Mouse (Mus musculus): Measurements from ENCODE around the gene Ppm1l. TPM values are rescaled to one million over a fixed set of nuclear protein-coding genes. Genes with fewer than 3 reads are reported as not detected.
"Not testable (repeated sequence)": the region's sequence is repeated elsewhere in the genome, so short reads cannot be mapped to it uniquely, and the experiment has no call there.

Ppm1l gene
- polyA plus RNA-seq, 1 experiment from 2014 or later, result 10.9 TPM

DNA sequence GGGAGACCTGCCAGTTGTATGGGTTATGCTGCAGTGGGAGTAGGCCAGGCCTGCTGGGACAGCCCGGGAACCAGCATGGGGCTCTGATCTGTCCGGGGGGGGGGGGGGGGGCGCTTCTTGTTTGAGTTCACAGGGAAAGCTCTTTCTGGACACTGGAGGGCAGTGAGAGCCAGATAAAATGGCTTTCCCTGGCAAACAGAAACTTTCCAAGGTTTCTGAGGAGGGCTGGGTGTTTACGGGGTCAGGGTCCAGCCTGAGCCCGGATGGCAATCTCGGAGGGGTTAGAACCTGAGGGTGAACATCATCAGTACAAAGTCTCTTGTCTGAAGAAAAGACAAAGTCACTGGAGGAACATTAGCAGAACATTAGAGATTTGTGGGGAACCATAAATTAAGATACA is 246.7 kb downstream of the Ppm1l start:
- H3K4me2 ChIP-seq (ENCODE audit: low read length), result no peak overlapping the region
- no peaks in the 10 kb centered on the region for H3K27me3 ChIP-seq (ENCODE audit: control insufficient read depth, insufficient read depth, low read length)
- no peaks in the 10 kb centered on the region for H3K36me3 ChIP-seq (ENCODE audit: control insufficient read depth, insufficient read depth, low read length)
- H3K4me3 ChIP-seq (ENCODE audit: control insufficient read depth in 1 of 2, insufficient read depth in 1 of 2, low read depth in 1 of 2, low read length in 2 of 2), result no peak overlapping the region
- H3K9me3 ChIP-seq (ENCODE audit: control insufficient read depth, low read length), result no peaks in the 10 kb centered on the region
- H3K9ac ChIP-seq (ENCODE audit: low read length), result no peak overlapping the region
- 81% methylated on average over 6 of the region's 6 CpGs for WGBS
- H3K4me1 ChIP-seq (ENCODE audit: control insufficient read depth in 2 of 2, insufficient read depth in 2 of 2, low read length in 2 of 2), result peaks cover 8 to 16% of the 10 kb centered on the region in 2 experiments
- H3K27ac ChIP-seq (replicated peaks in 1 of 2; ENCODE audit: control insufficient read depth in 1 of 2, insufficient read depth in 1 of 2, low read depth in 2 of 2, low read length in 2 of 2), result no peak overlapping the region
- ATAC-seq (ENCODE audit: insufficient number of reproducible peaks, insufficient read depth, low FRiP score, low read depth), result no peak

GRCm38 (mm10) chr3:69565586-69565985 is 248.9 kb downstream of the Ppm1l start:
- not testable (repeated sequence) for H3K27ac ChIP-seq (replicated peaks in 1 of 2; ENCODE audit: control insufficient read depth in 1 of 2, insufficient read depth in 1 of 2, low read depth in 2 of 2, low read length in 2 of 2); ATAC-seq (ENCODE audit: insufficient number of reproducible peaks, insufficient read depth, low FRiP score, low read depth); H3K9ac ChIP-seq (ENCODE audit: low read length); H3K4me2 ChIP-seq (ENCODE audit: low read length); H3K36me3 ChIP-seq (ENCODE audit: control insufficient read depth, insufficient read depth, low read length); H3K27me3 ChIP-seq (ENCODE audit: control insufficient read depth, insufficient read depth, low read length); H3K9me3 ChIP-seq (ENCODE audit: control insufficient read depth, low read length); H3K4me1 ChIP-seq (ENCODE audit: control insufficient read depth in 2 of 2, insufficient read depth in 2 of 2, low read length in 2 of 2); H3K4me3 ChIP-seq (ENCODE audit: control insufficient read depth in 1 of 2, insufficient read depth in 1 of 2, low read depth in 1 of 2, low read length in 2 of 2)
- WGBS, result 84% methylated on average over 1 of the region's 1 CpGs

GRCm38 (mm10) chr3:69572561-69572960 is 255.9 kb downstream of the Ppm1l start:
- H3K4me2 ChIP-seq (ENCODE audit: low read length), result no peak overlapping the region
- no peaks in the 10 kb centered on the region for H3K4me1 ChIP-seq (ENCODE audit: control insufficient read depth in 2 of 2, insufficient read depth in 2 of 2, low read length in 2 of 2)
- no peaks in the 10 kb centered on the region for H3K27me3 ChIP-seq (ENCODE audit: control insufficient read depth, insufficient read depth, low read length)
- no peak overlapping the region for H3K27ac ChIP-seq (replicated peaks in 1 of 2; ENCODE audit: control insufficient read depth in 1 of 2, insufficient read depth in 1 of 2, low read depth in 2 of 2, low read length in 2 of 2)
- H3K9me3 ChIP-seq (ENCODE audit: control insufficient read depth, low read length), result no peaks in the 10 kb centered on the region
- no peak for ATAC-seq (ENCODE audit: insufficient number of reproducible peaks, insufficient read depth, low FRiP score, low read depth)
- no peak overlapping the region for H3K9ac ChIP-seq (ENCODE audit: low read length)
- no peak overlapping the region for H3K4me3 ChIP-seq (ENCODE audit: control insufficient read depth in 1 of 2, insufficient read depth in 1 of 2, low read depth in 1 of 2, low read length in 2 of 2)
- 92% methylated on average over 5 of the region's 5 CpGs for WGBS
- peaks cover 20% of the 10 kb centered on the region for H3K36me3 ChIP-seq (ENCODE audit: control insufficient read depth, insufficient read depth, low read length)

- 94% methylated on average over 11 of the region's 11 CpGs for WGBS
These were observed 258.9 kb downstream of the Ppm1l start for GRCm38 (mm10) chr3:69575577-69575976.

DNA sequence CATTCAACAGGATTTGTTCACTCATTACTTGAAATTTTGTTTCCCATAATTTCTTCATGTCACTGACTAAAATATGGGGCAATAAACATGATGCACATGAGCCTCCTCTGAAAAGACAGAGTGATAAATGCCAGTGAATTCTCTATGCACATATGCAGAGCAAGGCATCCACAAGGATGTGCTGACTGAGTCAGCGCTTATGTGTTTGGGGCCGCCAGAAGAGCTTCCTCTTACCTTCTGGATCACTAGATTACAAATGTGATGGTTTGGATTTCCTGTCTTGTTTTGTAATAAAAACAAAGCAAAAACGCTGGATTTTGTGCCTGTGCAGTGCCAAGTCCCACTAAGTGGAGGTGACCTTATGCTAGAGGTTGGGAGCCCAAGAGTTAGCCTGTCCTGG is 260.1 kb downstream of the Ppm1l start:
- Histone ChIP-seq H3K36me3 (ENCODE audit: control insufficient read depth, insufficient read depth, low read length) (peaks cover 26% of the 10 kb centered on the region), H3K9me3 (ENCODE audit: control insufficient read depth, low read length) (no peaks in the 10 kb centered on the region), H3K27ac (replicated peaks in 1 of 2; ENCODE audit: control insufficient read depth in 1 of 2, insufficient read depth in 1 of 2, low read depth in 2 of 2, low read length in 2 of 2) (no peak overlapping the region), H3K4me3 (ENCODE audit: control insufficient read depth in 1 of 2, insufficient read depth in 1 of 2, low read depth in 1 of 2, low read length in 2 of 2) (no peak overlapping the region), H3K4me2 (ENCODE audit: low read length) (no peak overlapping the region), H3K27me3 (ENCODE audit: control insufficient read depth, insufficient read depth, low read length) (no peaks in the 10 kb centered on the region), H3K4me1 (ENCODE audit: control insufficient read depth in 2 of 2, insufficient read depth in 2 of 2, low read length in 2 of 2) (no peaks in the 10 kb centered on the region), H3K9ac (ENCODE audit: low read length) (no peak overlapping the region)
- ATAC-seq (ENCODE audit: insufficient number of reproducible peaks, insufficient read depth, low FRiP score, low read depth), result no peak
- 65% methylated on average over 3 of the region's 3 CpGs for WGBS

More at GRCm38 (mm10) chr3:69575577-69575976, 258.9 kb downstream of the Ppm1l start:
- H3K27ac ChIP-seq (replicated peaks in 1 of 2; ENCODE audit: control insufficient read depth in 1 of 2, insufficient read depth in 1 of 2, low read depth in 2 of 2, low read length in 2 of 2), result no peak overlapping the region
- no peak for ATAC-seq (ENCODE audit: insufficient number of reproducible peaks, insufficient read depth, low FRiP score, low read depth)
- H3K27me3 ChIP-seq (ENCODE audit: control insufficient read depth, insufficient read depth, low read length), result no peaks in the 10 kb centered on the region
- H3K4me1 ChIP-seq (ENCODE audit: control insufficient read depth in 2 of 2, insufficient read depth in 2 of 2, low read length in 2 of 2), result no peaks in the 10 kb centered on the region
- no peak overlapping the region for H3K4me2 ChIP-seq (ENCODE audit: low read length)
- no peaks in the 10 kb centered on the region for H3K9me3 ChIP-seq (ENCODE audit: control insufficient read depth, low read length)
- no peak overlapping the region for H3K9ac ChIP-seq (ENCODE audit: low read length)
- H3K36me3 ChIP-seq (ENCODE audit: control insufficient read depth, insufficient read depth, low read length), result peaks cover 26% of the 10 kb centered on the region
- no peak overlapping the region for H3K4me3 ChIP-seq (ENCODE audit: control insufficient read depth in 1 of 2, insufficient read depth in 1 of 2, low read depth in 1 of 2, low read length in 2 of 2)

DNA sequence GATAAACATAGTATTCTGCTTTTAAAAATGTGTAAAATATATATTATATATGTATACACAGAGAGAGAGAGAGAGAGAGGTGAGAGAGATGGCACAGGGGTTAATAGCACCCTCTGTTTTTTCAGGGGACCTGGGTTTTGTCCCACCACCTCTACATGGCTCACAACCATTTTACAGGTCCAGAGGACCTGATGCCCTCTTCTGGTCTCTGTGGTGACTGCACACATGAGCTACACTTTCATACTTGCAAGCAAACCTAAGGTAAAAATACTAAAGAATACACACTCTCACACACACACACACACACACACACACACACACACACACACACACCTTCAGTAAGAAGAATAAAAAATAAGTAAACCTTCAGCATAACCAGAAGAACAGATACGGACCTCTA is 262.1 kb downstream of the Ppm1l start:
- H3K9ac ChIP-seq (ENCODE audit: low read length), result no peak overlapping the region
- H3K27ac ChIP-seq (replicated peaks in 1 of 2; ENCODE audit: control insufficient read depth in 1 of 2, insufficient read depth in 1 of 2, low read depth in 2 of 2, low read length in 2 of 2), result no peak overlapping the region
- ATAC-seq (ENCODE audit: insufficient number of reproducible peaks, insufficient read depth, low FRiP score, low read depth), result no peak
- H3K4me3 ChIP-seq (ENCODE audit: control insufficient read depth in 1 of 2, insufficient read depth in 1 of 2, low read depth in 1 of 2, low read length in 2 of 2), result no peak overlapping the region
- no peaks in the 10 kb centered on the region for H3K9me3 ChIP-seq (ENCODE audit: control insufficient read depth, low read length)
- no peak overlapping the region for H3K4me2 ChIP-seq (ENCODE audit: low read length)
- WGBS, result 97% methylated on average over 1 of the region's 1 CpGs
- H3K27me3 ChIP-seq (ENCODE audit: control insufficient read depth, insufficient read depth, low read length), result no peaks in the 10 kb centered on the region
- peaks cover 26% of the 10 kb centered on the region for H3K36me3 ChIP-seq (ENCODE audit: control insufficient read depth, insufficient read depth, low read length)
- no peaks in the 10 kb centered on the region for H3K4me1 ChIP-seq (ENCODE audit: control insufficient read depth in 2 of 2, insufficient read depth in 2 of 2, low read length in 2 of 2)

DNA sequence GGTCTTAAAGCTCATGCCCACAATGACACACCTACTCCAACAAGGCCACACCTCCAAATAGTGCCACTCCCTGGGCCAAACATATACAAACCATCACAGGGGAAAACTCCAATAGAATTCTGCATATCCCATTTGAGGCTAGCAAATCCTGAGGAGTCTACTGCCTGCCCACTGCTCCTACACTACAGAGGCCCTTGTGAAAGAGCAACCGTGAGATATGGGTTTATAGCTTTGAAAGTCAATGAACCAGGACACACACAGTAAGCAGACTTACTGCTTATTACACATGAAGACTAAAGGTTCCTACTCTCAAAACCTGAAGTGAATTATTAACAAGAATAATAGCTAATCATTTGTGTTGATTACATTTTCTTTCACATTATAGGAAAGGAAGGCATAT is 267.1 kb downstream of the Ppm1l start:
- H3K4me3 ChIP-seq (ENCODE audit: control insufficient read depth in 1 of 2, insufficient read depth in 1 of 2, low read depth in 1 of 2, low read length in 2 of 2), result no peak overlapping the region
- WGBS, result 79% methylated on average over 1 of the region's 1 CpGs
- no peaks in the 10 kb centered on the region for H3K9me3 ChIP-seq (ENCODE audit: control insufficient read depth, low read length)
- H3K27ac ChIP-seq (replicated peaks in 1 of 2; ENCODE audit: control insufficient read depth in 1 of 2, insufficient read depth in 1 of 2, low read depth in 2 of 2, low read length in 2 of 2), result no peak overlapping the region
- no peaks in the 10 kb centered on the region for H3K27me3 ChIP-seq (ENCODE audit: control insufficient read depth, insufficient read depth, low read length)
- H3K4me1 ChIP-seq (ENCODE audit: control insufficient read depth in 2 of 2, insufficient read depth in 2 of 2, low read length in 2 of 2), result peaks cover 5 to 7% of the 10 kb centered on the region in 2 experiments; a peak in 3 of 4 replicates
- no peak for ATAC-seq (ENCODE audit: insufficient number of reproducible peaks, insufficient read depth, low FRiP score, low read depth)
- no peak overlapping the region for H3K9ac ChIP-seq (ENCODE audit: low read length)
- no peak overlapping the region for H3K4me2 ChIP-seq (ENCODE audit: low read length)
- H3K36me3 ChIP-seq (ENCODE audit: control insufficient read depth, insufficient read depth, low read length), result 0 out of 2 replicates have a peak, but pooled peaks cover 3% of the 10 kb centered on the region

DNA sequence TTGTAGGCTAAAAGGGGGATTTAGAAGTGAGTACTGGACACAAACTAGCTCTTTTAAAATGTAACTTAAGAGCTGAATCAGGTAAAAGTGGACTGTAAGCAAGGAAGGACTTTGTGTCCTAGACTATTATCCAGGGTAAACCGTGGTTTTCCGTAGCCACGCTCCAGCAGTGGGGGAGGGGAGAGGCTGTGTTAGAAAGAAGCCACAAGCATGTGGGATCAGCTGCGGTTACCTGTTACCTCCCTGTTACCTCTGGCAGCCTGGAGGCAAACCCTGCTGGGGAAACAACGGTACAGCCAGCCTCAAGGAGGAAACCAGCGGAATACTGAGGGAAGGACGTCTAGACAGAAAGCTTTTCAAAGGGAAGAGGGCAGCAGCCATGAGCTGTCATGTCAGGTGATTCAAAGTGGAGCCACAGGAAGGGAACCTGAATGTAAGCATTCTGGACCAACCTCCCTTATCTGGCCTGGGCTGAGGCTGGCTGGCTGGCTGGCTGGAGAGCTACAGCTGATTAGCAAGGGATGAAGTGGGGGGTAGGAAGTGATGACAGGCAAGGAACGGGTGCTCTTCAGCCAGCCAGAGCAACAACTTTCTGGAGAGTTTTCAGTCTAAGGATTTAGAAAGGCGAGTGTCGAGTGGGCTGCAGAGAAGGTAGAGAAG is 271.6 kb downstream of the Ppm1l start:
- WGBS, result 6% methylated on average over 10 of the region's 10 CpGs
- Histone ChIP-seq H3K27ac (replicated peaks in 1 of 2; ENCODE audit: control insufficient read depth in 1 of 2, insufficient read depth in 1 of 2, low read depth in 2 of 2, low read length in 2 of 2) (peak overlapping the region; percentile 42 to 59), H3K9ac (ENCODE audit: low read length) (no peak overlapping the region; the same call in 1 of the 2 replicates), H3K4me2 (ENCODE audit: low read length) (peak overlapping the region; percentile 51), H3K27me3 (ENCODE audit: control insufficient read depth, insufficient read depth, low read length) (no peaks in the 10 kb centered on the region), H3K4me1 (ENCODE audit: control insufficient read depth in 2 of 2, insufficient read depth in 2 of 2, low read length in 2 of 2) (peaks cover 5 to 7% of the 10 kb centered on the region in 2 experiments; a peak in 3 of 4 replicates), H3K36me3 (ENCODE audit: control insufficient read depth, insufficient read depth, low read length) (no peaks in the 10 kb centered on the region), H3K9me3 (ENCODE audit: control insufficient read depth, low read length) (no peaks in the 10 kb centered on the region), H3K4me3 (ENCODE audit: control insufficient read depth in 1 of 2, insufficient read depth in 1 of 2, low read depth in 1 of 2, low read length in 2 of 2) (peak overlapping the region; percentile 8 to 10; a peak in 1 of 4 replicates)
- peak; percentile 75; the same call in 1 of the 2 replicates for ATAC-seq (ENCODE audit: insufficient number of reproducible peaks, insufficient read depth, low FRiP score, low read depth)

Data from heart, embryonic 14.5 days (tissue).